Mouse (Mus musculus) erythroblast, adult 5-6 weeks (primary cell): Measurements from ENCODE around the gene Amn. TPM values are rescaled to one million over a fixed set of nuclear protein-coding genes. Genes with fewer than 3 reads are reported as not detected.

ENCODE experiments used
- ATAC-seq: replicated peaks from 2 replicates; pipeline ENCODE4 v1.8.0; 2016; ENCODE audit warnings: moderate number of reproducible peaks, mild to moderate bottlenecking, moderate TSS enrichment, inconsistent platforms; ENCODE audit not compliant: poor library complexity, low FRiP score, severe bottlenecking
- total RNA-seq, 2 experiments: library from RNA; stranded (forward) in 1 of 2; stranded (reverse) in 1 of 2; fragments of 150-400 nt in 1 of 2; fragments of 200-764, 138-1000 nt in 1 of 2; gene quantifications; 2 replicates each; pipeline versions ENCODE4 v1.2.3 to v1.2.4; 2015 to 2017; ENCODE audit warnings: low replicate concordance in 2 of 2

The Amn gene
- total RNA-seq (2015; ENCODE audit: low replicate concordance) (not detected in 2 replicates), total RNA-seq (2017; ENCODE audit: low replicate concordance) (not detected in 2 replicates)

DNA sequence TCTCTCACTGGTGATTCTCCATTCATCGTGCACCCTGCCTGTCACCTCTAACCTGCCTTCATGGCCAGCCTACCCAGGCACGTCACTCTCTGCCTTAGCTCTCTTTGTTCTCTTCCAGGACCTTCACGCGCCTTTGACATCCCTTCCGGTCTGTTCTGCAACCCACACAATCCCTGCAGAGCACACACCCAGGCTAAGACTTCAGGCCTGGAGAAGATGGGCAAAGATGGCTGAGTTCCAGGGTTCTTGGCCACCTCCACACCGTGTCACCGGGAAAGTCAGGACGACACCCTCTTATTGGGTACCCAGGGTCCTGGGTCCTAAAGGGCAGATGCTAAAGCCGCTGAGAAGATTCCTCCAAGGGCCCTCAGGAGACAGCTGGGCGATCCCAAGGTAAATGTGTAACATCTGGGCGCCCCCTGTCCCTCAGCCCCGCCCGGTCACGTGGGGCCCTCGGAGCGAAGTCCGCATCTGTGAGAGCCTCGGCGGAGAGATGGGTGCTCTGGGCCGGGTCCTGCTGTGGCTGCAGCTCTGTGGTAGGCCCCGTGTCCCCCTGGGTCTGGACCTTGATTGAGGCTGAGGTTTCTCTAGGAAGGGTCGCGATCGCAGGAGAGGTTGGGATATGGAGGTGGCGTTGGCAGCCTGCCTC lies at the start of gene Amn:
Gene Amn, plus strand, starts transcription at position 467 of the 649 bp plus-strand sequence.
- ATAC-seq, result no peak

DNA sequence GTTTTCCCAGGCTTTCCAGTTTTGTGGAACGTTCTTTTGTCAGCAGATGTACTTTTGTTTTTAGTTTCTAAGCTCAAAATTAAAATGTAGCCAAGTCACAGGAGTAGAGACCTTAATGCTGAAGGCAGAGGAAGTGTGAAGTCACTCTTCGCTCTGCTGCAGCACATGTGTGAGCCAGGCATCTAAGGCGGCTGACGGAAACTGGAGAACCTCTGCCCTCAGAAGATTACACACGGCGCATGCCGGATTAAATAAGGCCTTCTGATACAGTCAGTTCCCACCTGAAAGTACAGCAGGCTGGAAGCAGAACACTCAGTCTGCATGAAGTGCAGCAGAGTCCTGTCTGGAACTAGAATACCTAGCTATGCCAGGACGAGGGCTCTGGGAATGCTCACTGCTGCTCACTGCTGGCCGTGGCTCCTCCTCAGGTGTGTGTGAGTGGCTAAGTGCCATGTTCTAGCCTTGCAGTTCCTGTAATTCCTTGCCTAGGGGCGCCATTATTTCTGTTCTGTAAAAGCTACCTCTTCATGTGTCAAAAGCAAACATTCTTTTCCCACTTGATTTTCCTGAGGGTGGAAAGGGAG lies 45.6 kb upstream of the Amn start:
- ATAC-seq, result no peak

DNA sequence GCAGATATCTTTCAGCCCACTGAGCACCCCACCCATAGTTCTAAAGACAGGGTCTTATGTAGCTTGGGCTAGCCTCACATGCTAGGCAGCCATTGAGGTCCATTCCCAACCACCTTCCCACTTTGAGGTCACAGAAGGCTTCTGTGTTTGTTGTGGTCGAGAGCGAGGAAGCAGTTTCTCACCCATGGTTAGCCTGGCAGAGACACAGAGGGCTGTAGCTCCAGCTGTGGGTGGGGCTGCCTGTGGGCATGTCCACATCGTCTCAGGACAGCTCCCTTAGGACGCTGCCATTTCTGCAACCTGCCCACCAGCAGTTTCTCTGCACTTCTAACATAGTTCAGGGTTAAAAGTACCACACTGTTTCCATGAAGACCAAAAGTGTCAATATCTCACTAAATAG lies 43.5 kb upstream of the Amn start:
- no peak for ATAC-seq

DNA sequence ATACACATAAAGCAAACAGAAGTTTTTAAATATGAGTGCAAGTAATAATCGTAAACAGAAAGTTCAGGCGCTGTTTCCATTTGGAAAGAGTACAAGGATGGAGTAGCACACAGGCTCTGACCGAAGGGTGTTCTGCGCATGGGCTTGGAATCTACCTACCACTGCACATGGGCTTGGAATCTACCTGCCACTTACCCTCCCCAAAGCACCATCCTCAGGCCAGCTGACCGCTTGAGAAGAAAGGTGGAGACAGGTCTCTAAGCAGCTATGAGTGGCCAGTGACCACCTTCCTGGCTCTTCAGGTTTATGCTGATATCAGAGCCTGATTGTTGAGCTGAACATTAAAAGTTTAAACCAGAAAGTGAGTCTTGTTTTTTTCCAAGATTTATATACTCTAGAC lies 42.4 kb upstream of the Amn start:
- ATAC-seq, result no peak

DNA sequence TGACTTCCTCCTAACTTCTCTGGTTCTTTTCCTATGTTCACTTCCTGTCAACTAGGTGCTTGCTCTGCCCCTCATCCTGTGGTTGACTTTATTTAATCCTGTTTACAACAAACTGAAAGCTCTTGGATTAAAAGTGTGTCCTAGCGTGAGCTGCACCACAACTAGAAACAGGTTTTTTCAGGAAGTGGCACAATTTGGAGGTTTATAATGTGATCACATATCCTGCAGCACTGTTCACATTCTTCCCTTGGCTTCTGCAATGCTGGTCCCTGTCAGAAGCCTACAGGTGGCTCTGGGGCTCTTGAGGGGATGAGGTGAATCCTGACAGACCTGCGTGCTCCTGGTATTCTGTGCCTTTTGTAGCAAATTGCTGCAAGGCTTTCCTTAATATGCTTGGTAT lies 40.1 kb upstream of the Amn start:
- ATAC-seq, result no peak

DNA sequence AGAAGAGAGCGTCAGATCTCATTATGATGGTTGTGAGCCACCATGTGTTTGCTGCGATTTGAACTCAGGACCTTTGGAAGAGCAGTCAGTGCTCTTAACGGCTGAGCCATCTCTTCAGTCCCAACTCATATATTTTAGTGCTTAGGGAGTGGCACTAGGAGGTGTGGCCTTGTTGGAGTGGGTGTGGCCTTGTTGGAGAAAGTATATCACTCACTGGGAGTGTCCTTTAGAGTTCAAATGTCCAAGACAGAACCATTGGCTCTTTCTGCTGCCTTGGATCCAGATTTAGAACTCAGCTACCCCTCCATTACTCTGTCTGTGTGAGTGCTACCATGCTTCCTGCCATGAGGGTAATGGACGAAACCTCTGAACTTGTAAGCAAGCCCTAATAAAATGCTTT lies 37.1 kb upstream of the Amn start:
- ATAC-seq, result no peak

DNA sequence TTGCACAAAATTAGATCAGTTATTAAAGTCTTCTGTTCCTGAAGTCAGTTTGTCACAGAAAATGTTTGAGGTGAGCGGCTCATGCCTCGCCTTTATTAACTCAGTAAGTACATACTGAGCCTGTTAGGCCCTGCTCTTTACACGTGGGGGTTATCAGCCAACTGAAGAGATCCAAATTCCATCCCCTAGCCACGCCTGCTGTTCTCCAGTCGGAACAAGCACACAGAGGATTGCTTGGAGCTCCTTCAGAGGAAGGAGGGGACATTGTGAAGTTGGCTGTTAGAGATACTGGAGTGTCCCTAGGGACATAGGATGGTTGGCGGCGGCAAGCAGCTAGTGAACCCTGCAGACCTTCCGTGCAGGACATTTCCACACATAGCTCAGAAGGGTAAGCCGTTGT lies 36.5 kb upstream of the Amn start:
- ATAC-seq, result no peak

DNA sequence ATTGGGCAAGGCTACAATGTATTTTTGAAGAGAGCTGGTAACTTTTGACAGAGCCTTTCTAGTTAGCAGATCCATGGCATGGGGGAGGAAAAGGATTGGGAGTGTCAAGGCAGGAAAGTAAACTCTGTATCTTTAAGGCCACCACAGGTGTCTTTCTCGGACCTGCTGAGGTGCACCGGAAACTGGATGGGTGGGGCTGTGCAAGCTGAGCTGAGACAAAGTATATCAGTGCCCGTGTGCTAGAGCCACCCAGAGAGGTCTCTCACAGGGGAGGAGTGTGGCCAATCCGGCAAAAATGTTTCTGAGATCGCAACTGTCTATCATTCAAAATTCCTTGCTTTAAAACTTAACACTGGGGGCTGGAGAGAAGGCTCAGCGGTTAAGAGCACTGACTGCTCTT lies 35.3 kb upstream of the Amn start:
- ATAC-seq, result no peak

DNA sequence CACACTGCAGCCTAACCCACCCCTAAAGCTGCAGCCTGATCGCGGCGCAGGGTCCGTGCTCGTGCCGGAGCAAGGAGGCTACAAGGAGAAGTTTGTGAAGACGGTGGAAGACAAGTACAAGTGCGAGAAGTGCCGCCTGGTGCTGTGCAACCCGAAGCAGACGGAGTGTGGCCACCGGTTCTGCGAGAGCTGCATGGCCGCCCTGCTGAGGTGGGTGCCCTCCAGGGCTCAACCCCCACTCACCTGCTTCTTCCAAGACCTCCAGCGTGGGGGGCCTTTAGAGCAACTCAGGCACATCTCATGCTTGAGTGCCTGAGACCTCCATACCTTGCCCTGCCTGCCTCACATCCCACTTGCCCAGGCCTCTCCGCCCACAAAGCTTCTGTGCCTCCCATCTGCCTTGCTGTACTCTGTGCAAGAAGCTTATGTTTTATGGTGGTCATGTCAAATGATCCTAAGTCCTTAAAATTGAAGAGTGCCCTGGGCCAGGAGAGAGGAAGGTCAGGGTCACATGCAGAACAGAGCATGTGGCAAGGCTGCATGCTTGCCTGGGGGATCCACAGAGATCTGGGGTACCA lies 33.2 kb upstream of the Amn start:
- ATAC-seq, result no peak

DNA sequence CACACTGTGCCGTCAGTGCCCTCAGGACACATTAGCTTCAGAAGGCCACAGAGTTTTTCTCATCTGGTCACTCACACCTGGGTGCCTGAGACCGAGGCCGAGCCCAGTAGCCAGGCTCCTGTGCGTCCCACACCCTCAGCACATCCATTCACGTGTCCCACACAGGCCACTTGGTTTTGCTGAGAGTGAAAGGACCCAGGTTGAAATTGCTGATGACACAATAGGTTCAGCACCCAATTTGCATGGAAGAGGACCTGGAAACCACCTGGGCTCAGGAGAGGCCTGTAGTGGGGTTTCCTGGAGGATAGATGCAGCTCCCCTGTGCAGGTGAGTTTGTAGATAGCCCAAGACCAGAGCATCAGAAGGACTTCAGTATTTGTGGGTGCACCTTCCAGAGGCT lies 32.5 kb upstream of the Amn start:
- ATAC-seq, result no peak

DNA sequence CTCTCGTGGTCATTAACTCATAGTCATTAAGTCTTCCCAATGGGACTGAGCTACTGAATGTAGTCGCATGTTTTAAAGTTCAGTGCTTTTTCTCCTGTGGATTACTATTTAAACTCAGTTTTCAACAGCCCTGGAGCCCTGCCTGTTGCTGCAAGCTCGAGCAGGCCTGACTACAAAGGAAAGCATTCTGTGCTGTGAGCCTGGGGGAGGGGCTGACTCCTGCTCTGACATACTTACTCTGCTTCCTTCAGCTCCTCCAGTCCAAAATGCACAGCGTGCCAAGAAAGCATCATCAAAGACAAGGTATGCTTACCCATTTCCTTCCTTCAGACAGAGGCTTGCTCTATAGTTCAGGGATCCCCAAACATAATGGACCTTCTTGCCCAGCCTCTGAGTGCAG lies 32.1 kb upstream of the Amn start:
- ATAC-seq, result no peak

DNA sequence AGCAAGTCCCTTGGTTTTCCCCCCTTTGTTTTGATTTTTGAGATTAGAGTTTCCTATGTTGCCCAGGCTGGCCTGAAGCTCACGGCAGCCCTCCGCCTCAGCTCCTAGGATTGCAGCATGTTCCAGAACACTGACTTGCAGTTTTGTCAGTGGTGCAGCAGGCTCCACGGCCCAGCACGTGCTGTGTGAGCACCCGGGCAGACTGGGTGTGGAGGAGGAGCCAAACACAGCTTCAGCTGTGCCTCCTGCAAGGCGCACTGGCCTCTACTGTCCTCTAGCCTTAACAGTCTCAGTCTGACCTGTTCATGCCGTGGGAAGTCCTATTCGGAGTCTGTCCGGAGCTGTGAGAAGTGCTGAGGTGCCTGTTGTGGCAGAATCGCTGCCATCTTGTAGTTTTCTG lies 31.0 kb upstream of the Amn start:
- no peak for ATAC-seq

DNA sequence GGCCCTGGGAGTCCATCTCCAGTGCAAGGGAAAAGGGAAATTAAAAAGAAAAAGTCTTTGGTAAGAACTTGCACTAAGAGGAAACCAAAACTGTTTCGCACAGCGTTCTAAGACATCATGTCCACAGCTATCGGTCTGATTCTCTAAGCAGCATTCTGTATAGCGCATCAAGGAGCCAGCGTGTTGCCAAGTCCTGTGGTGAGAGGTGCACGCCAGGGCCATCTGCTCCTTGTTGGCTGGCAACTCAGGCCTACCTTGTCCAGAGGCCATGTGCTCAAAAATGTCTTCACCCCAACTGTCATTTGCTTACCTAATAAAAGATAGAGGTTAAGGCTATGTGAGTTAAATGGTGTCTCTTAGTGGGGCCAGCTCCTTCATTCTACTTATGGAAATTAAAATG lies 29.0 kb upstream of the Amn start:
- ATAC-seq, result no peak

DNA sequence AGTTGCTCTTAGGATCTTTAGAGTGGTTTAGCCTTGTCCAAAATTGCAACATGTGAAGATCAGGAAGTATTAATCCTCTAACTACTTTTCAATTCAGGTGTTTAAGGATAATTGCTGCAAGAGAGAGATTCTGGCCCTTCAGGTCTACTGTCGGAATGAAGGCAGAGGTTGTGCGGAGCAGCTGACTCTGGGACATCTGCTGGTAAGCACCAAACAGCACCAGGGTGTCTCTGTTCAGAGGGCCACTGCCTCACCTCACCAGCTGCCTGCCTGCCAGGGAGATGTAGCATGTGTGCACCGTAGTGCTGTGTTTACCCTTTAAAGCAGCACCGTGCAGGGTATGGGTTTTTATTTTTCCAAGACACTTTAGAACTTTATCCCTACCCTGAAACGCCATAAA lies 28.5 kb upstream of the Amn start:
- no peak for ATAC-seq

DNA sequence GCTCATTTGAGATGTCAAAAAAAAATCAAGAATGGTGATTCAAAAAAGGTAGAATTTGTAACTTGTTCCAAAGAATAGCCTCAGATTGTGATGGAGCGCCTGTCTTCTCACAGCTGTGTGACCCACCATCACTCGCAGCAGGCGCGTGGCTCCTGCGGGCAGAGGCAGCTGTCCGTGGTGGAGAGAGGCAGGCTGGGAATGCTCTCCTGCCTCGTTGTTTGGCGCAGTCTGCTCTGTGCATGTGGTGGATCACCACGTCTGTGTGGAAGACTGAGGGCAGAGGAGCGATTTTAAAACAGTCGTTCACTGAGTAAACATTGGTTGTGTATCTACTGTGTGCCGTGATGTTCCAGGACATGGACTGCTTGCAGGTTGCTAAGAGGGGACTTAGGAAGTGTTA lies 27.2 kb upstream of the Amn start:
- ATAC-seq, result no peak

DNA sequence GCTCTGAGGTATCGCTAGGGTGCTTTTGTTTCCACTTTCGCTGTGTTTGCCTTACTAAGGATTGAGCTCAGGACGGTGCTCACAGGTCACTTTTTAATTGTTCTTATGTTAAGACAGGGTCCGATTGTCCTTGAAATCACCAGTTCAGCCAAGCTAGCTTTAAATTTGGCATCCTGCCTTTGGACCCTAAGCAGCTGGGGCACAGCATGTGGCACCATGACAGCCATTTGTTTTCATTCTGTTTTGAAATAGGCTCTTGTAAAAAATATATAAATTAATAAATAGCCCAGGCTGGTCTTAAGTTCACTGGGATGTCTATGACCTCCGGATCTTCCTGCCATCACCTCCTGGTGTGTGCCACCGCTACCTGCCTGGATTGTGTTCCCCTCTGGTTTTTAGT lies 25.8 kb upstream of the Amn start:
- ATAC-seq, result no peak

DNA sequence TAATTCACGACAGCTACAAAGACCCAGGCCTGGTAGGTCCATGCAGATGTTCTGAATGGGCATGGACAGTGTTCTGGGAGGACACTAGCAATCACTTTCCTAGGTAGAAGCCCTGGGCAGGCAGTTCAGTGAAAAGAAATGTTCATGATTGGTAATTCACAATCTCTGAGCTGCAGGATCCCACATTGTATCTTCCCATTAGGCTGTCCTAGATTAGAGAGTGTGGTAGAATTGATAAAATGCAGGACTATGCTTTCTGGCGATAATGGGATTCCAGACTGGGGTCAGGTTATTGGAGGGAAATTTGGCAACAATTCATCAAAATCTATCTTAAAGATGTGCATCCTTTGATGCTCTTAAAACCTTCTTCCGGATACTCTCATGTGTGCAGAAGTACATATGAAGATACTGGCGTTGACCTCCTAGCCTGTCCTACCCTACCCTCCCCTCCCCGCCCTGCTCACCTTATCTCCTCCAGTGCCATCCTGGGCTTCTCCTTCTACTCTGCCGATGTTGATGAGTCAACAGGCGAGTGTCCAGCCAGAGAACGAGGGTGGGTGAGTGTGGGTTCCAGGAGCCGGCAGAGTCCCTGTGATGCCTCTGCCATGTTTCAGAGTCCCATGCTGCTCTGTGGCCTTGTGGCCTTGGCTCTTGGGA lies 24.0 kb upstream of the Amn start:
- ATAC-seq, result no peak

DNA sequence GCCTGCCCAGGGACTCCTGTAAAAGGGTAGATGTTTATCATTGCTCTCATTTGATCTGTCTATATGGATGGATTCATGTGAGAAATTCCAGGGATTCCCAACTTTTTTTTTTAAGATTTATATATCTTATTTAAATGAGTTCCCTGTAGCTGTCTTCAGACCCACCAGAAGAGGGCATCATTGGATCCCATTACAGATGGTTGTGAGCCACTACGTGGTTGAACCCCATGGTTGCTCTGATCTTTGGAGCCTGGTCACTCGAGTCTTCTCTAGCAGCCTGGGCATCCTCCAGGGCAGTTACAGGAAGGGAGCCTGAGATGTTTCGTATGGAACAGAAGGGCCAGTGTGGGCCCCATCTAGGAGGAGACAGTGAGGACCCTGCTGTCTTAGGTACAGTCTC lies 21.8 kb upstream of the Amn start:
- ATAC-seq, result no peak

DNA sequence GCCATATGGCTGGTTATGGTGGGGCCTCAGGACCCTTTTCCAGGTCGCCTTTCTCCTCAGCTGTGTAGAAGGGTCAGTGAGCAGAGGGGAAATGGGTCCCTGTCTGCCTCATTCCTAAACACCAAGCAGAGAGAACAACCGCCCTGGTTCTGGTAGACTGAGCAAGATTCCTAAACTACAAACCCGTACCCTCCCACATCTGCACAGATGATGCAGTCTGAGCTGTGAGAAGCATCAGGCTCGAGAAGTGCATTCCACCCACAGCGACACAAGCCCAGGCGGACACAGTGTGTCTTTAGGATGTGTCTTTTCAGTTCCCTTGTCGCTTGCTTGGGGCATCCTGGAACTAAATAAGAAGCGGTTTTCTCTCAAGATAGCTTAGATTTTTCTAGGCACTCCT lies 20.8 kb upstream of the Amn start:
- ATAC-seq, result no peak

DNA sequence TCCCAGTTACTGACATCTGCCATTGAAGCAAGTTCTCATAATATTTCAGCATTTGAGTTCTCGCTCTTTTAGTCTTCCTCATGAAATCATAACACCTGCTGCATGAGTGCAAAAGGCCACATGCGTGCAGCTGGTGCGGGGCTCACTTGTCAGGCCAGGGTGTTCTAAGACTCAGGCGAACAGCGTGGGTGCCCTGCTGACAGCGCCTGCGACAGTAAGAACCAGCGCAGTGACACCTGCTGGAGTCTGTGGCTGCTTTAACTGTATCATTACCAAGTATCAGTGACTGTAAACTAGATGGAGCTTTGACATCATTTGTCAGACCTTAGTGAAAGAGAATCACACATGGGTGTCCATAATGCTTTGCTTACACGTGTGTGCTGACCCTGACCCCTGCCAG lies 19.7 kb upstream of the Amn start:
- no peak for ATAC-seq

DNA sequence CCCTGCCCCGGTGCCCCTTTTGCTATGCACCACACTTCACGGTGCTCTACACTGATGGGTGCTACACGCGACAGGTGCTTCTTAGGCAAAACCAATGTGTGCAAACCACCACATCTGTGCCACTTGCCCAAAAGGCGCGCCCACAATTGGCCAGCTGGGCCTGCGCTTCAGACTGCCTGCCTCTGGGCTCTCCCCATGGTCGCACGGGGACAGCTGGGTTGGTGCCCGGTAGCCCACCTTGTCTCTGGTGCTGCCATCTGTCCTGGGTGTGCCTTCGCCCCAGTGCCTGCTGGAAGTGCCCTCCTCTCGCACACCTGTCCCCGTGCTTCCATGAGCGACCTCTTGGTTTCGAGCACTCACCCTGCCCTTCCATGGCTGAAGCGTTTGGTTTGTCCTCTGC lies 7.2 kb upstream of the Amn start:
- no peak for ATAC-seq
